Mouse (Mus musculus) heart, embryonic 13.5 days (tissue): ENCODE data around the gene Wdr95. TPM values are rescaled to one million over a fixed set of nuclear protein-coding genes. Genes with fewer than 3 reads are reported as not detected.
A peak's percentile ranks its signal among the peaks of the same experiment; 100 is the strongest.

Experiments
- ATAC-seq: fragments of 200-750 bp; cut with Nextera tagmentation; 2 replicates; pipeline ENCODE4 v1.8.0; 2017; ENCODE audit warnings: moderate TSS enrichment; ENCODE audit not compliant: insufficient number of reproducible peaks, low FRiP score, low TSS enrichment; ENCODE audit errors: extremely low read depth
- H3K27ac ChIP-seq: fragments of 300-500 bp; sonication (generic); replicated peaks from 2 replicates; pipeline ENCODE4 v1.5.1; 2015; ENCODE audit warnings: moderate library complexity, mild to moderate bottlenecking, inconsistent platforms
- H3K27me3 ChIP-seq: fragments of 300-500 bp; sonication (generic); replicated peaks from 2 replicates; pipeline ENCODE4 v1.6.1; 2015; ENCODE audit warnings: mild to moderate bottlenecking, inconsistent platforms
- H3K36me3 ChIP-seq: fragments of 300-500 bp; sonication (generic); 2 replicates; pipeline ENCODE4 v1.6.1; 2015; ENCODE audit warnings: mild to moderate bottlenecking, inconsistent platforms
- H3K4me1 ChIP-seq: fragments of 300-500 bp; sonication (generic); 2 replicates; pipeline ENCODE4 v1.6.1; 2015; ENCODE audit warnings: inconsistent platforms
- H3K4me2 ChIP-seq: fragments of 300-500 bp; sonication (generic); 2 replicates; pipeline ENCODE4 v1.6.1; 2015; ENCODE audit warnings: inconsistent platforms, mild to moderate bottlenecking, moderate library complexity
- H3K4me3 ChIP-seq: fragments of 300-500 bp; sonication (generic); 2 replicates; pipeline ENCODE4 v1.5.1; 2015; ENCODE audit warnings: moderate library complexity, mild to moderate bottlenecking, inconsistent platforms
- H3K9ac ChIP-seq: fragments of 300-500 bp; sonication (generic); 2 replicates; pipeline ENCODE4 v1.6.1; 2015; ENCODE audit warnings: inconsistent platforms, mild to moderate bottlenecking, moderate library complexity
- H3K9me3 ChIP-seq: fragments of 300-500 bp; sonication (generic); 2 replicates; pipeline ENCODE4 v1.6.1; 2016; ENCODE audit warnings: inconsistent platforms
- WGBS: fragments of 180-500 bp; shearing (Covaris S2); methylation state at CpG from one replicate; pipeline ENCODE4 v1.1.7; 2015; ENCODE audit warnings: mixed read lengths; 5-methylcytosine and 5-hydroxymethylcytosine counted together
- polyA plus RNA-seq: library from polyadenylated mRNA; unstranded; fragments of >200 nt; fragmentation: Nextera tagmentation; extraction: Ambion mirVana; gene quantifications from 2 replicates; pipeline ENCODE4 v1.2.1, GENCODE M21; 2015

Wdr95 gene
- polyA plus RNA-seq, 1 experiment from 2014 or later, result not detected

GRCm38 (mm10) chr5:149583507-149583906 lies 55.0 kb downstream of the Wdr95 start:
- no peak overlapping the region for H3K27ac ChIP-seq
- peaks cover 5% of the 10 kb centered on the region; the same call in 1 of the 2 replicates for H3K27me3 ChIP-seq
- ATAC-seq, result no peak
- no peaks in the 10 kb centered on the region for H3K36me3 ChIP-seq
- no peaks in the 10 kb centered on the region for H3K9me3 ChIP-seq
- WGBS, result 34% methylated on average over 8 of the region's 8 CpGs
- H3K4me2 ChIP-seq, result no peak overlapping the region
- peaks cover 20% of the 10 kb centered on the region for H3K4me1 ChIP-seq
- H3K4me3 ChIP-seq, result no peak overlapping the region
- H3K9ac ChIP-seq, result no peak overlapping the region

GRCm38 (mm10) chr5:149584154-149584655 lies 55.7 kb downstream of the Wdr95 start:
- H3K27me3 ChIP-seq, result peaks cover 5% of the 10 kb centered on the region; the same call in 1 of the 2 replicates
- H3K9ac ChIP-seq, result no peak overlapping the region
- WGBS, result 56% methylated on average over 8 of the region's 8 CpGs
- H3K27ac ChIP-seq, result no peak overlapping the region
- no peak for ATAC-seq
- H3K4me3 ChIP-seq, result no peak overlapping the region
- H3K4me1 ChIP-seq, result peaks cover 27% of the 10 kb centered on the region
- H3K36me3 ChIP-seq, result no peaks in the 10 kb centered on the region
- no peak overlapping the region for H3K4me2 ChIP-seq
- H3K9me3 ChIP-seq, result no peaks in the 10 kb centered on the region

- Histone ChIP-seq H3K9ac (no peak overlapping the region), H3K36me3 (no peaks in the 10 kb centered on the region), H3K4me1 (peaks cover 29% of the 10 kb centered on the region), H3K4me3 (no peak overlapping the region), H3K4me2 (no peak overlapping the region), H3K27ac (no peak overlapping the region), H3K27me3 (peaks cover 5% of the 10 kb centered on the region; the same call in 1 of the 2 replicates), H3K9me3 (no peaks in the 10 kb centered on the region)
- WGBS, result 65% methylated on average over 1 of the region's 1 CpGs
- ATAC-seq, result no peak
These were observed 56.8 kb downstream of the Wdr95 start for GRCm38 (mm10) chr5:149585231-149585630.

GRCm38 (mm10) chr5:149585910-149586309 lies 57.4 kb downstream of the Wdr95 start:
- H3K4me1 ChIP-seq, result peaks cover 29% of the 10 kb centered on the region
- 58% methylated on average over 10 of the region's 10 CpGs for WGBS
- H3K4me3 ChIP-seq, result no peak overlapping the region
- no peak overlapping the region for H3K4me2 ChIP-seq
- H3K9me3 ChIP-seq, result no peaks in the 10 kb centered on the region
- no peak for ATAC-seq
- H3K27ac ChIP-seq, result no peak overlapping the region
- no peaks in the 10 kb centered on the region for H3K36me3 ChIP-seq
- peaks cover 5% of the 10 kb centered on the region; the same call in 1 of the 2 replicates for H3K27me3 ChIP-seq
- H3K9ac ChIP-seq, result no peak overlapping the region

- Histone ChIP-seq H3K4me2 (no peak overlapping the region), H3K27ac (no peak overlapping the region), H3K36me3 (no peaks in the 10 kb centered on the region), H3K4me3 (no peak overlapping the region), H3K27me3 (peaks cover 5% of the 10 kb centered on the region; the same call in 1 of the 2 replicates), H3K9ac (no peak overlapping the region), H3K4me1 (peaks cover 29% of the 10 kb centered on the region), H3K9me3 (peaks cover 5% of the 10 kb centered on the region; the same call in 1 of the 2 replicates)
- 71% methylated on average over 11 of the region's 11 CpGs for WGBS
- no peak for ATAC-seq
These were observed 58.9 kb downstream of the Wdr95 start for GRCm38 (mm10) chr5:149587327-149587895.

GRCm38 (mm10) chr5:149588814-149589534 lies 60.5 kb downstream of the Wdr95 start:
- ATAC-seq, result no peak
- Histone ChIP-seq H3K27ac (peak overlapping the region; percentile 70), H3K4me1 (peaks cover 29% of the 10 kb centered on the region), H3K9ac (no peak overlapping the region), H3K27me3 (no peaks in the 10 kb centered on the region), H3K36me3 (no peaks in the 10 kb centered on the region), H3K9me3 (peaks cover 5% of the 10 kb centered on the region; the same call in 1 of the 2 replicates), H3K4me2 (no peak overlapping the region), H3K4me3 (no peak overlapping the region)
- WGBS, result 38% methylated on average over 7 of the region's 7 CpGs

GRCm38 (mm10) chr5:149589932-149590331 lies 61.5 kb downstream of the Wdr95 start:
- Histone ChIP-seq H3K9ac (no peak overlapping the region), H3K4me2 (no peak overlapping the region), H3K4me1 (peaks cover 20% of the 10 kb centered on the region), H3K9me3 (peaks cover 5% of the 10 kb centered on the region; the same call in 1 of the 2 replicates), H3K27me3 (no peaks in the 10 kb centered on the region), H3K36me3 (no peaks in the 10 kb centered on the region), H3K4me3 (no peak overlapping the region), H3K27ac (0 out of 2 replicates have a peak overlapping the region, but pooled peaks have one; percentile 70)
- WGBS, result 34% methylated on average over 3 of the region's 3 CpGs
- no peak for ATAC-seq

GRCm38 (mm10) chr5:149594215-149594614 lies 65.7 kb downstream of the Wdr95 start:
- H3K9me3 ChIP-seq, result peaks cover 5% of the 10 kb centered on the region; the same call in 1 of the 2 replicates
- H3K27me3 ChIP-seq, result no peaks in the 10 kb centered on the region
- H3K4me2 ChIP-seq, result no peak overlapping the region
- H3K27ac ChIP-seq, result no peak overlapping the region
- no peak for ATAC-seq
- peaks cover 1% of the 10 kb centered on the region for H3K4me1 ChIP-seq
- H3K36me3 ChIP-seq, result no peaks in the 10 kb centered on the region
- WGBS, result 75% methylated on average over 3 of the region's 3 CpGs
- no peak overlapping the region for H3K9ac ChIP-seq
- H3K4me3 ChIP-seq, result no peak overlapping the region

GRCm38 (mm10) chr5:149597351-149597750 lies 68.9 kb downstream of the Wdr95 start:
- no peaks in the 10 kb centered on the region for H3K36me3 ChIP-seq
- H3K4me3 ChIP-seq, result no peak overlapping the region
- WGBS, result 45% methylated on average over 18 of the region's 18 CpGs
- 0 out of 2 replicates have a peak, but pooled peaks cover 2% of the 10 kb centered on the region for H3K9me3 ChIP-seq
- peak overlapping the region; percentile 40 for H3K4me2 ChIP-seq
- H3K27ac ChIP-seq, result no peak overlapping the region
- no peaks in the 10 kb centered on the region for H3K4me1 ChIP-seq
- no peaks in the 10 kb centered on the region for H3K27me3 ChIP-seq
- ATAC-seq, result no peak
- no peak overlapping the region for H3K9ac ChIP-seq

- Histone ChIP-seq H3K27me3 (no peaks in the 10 kb centered on the region), H3K4me3 (no peak overlapping the region), H3K36me3 (no peaks in the 10 kb centered on the region), H3K4me1 (no peaks in the 10 kb centered on the region), H3K9me3 (peaks cover 2% of the 10 kb centered on the region; the same call in 1 of the 2 replicates), H3K4me2 (no peak overlapping the region), H3K9ac (no peak overlapping the region), H3K27ac (no peak overlapping the region)
- ATAC-seq, result no peak
- WGBS, result 87% methylated on average over 3 of the region's 3 CpGs
These were observed 73.5 kb downstream of the Wdr95 start for GRCm38 (mm10) chr5:149601996-149602395.

GRCm38 (mm10) chr5:149603241-149603640 lies 74.8 kb downstream of the Wdr95 start:
- Histone ChIP-seq H3K9ac (no peak overlapping the region), H3K4me2 (no peak overlapping the region), H3K9me3 (peaks cover 2% of the 10 kb centered on the region; the same call in 1 of the 2 replicates), H3K27me3 (no peaks in the 10 kb centered on the region), H3K36me3 (no peaks in the 10 kb centered on the region), H3K4me3 (no peak overlapping the region), H3K4me1 (no peaks in the 10 kb centered on the region), H3K27ac (no peak overlapping the region)
- ATAC-seq, result no peak
- WGBS, result 73% methylated on average over 3 of the region's 3 CpGs
